Mouse (Mus musculus) 3T3-L1 (cell line): ENCODE measurements around the gene Pgs1.

Experiments
- DNase-seq: peaks from one replicate; pipeline ENCODE4 v3.0.0-alpha.2; 2015; ENCODE audit warnings: low read depth, low spot score

Gene Pgs1

GRCm38 (mm10) chr11:117962228-117963067 is 23.6 kb upstream of the Pgs1 start:
- DNase-seq: peak; percentile 65

- peak; percentile 96 for DNase-seq
Observed at GRCm38 (mm10) chr11:117963091-117963793, 22.9 kb upstream of the Pgs1 start.

- DNase-seq: peak; percentile 73
Observed at GRCm38 (mm10) chr11:117963872-117964271, 22.2 kb upstream of the Pgs1 start.

GRCm38 (mm10) chr11:117964294-117964693 is 21.8 kb upstream of the Pgs1 start:
- DNase-seq: no peak

- no peak for DNase-seq
Observed at GRCm38 (mm10) chr11:117965052-117965451, 21.0 kb upstream of the Pgs1 start.

- DNase-seq: no peak
Observed at GRCm38 (mm10) chr11:117965561-117965981, 20.5 kb upstream of the Pgs1 start.

GRCm38 (mm10) chr11:117966506-117967100 is 19.5 kb upstream of the Pgs1 start:
- no peak for DNase-seq

GRCm38 (mm10) chr11:117967249-117968015 is 18.7 kb upstream of the Pgs1 start:
- no peak for DNase-seq

GRCm38 (mm10) chr11:117968016-117968671 is 17.9 kb upstream of the Pgs1 start:
- DNase-seq: peak; percentile 43

- no peak for DNase-seq
Observed at GRCm38 (mm10) chr11:117968716-117969099, 17.4 kb upstream of the Pgs1 start.

GRCm38 (mm10) chr11:117969100-117969944 is 16.8 kb upstream of the Pgs1 start:
- DNase-seq: peak; percentile 97

GRCm38 (mm10) chr11:117969945-117970872 is 15.9 kb upstream of the Pgs1 start, which contains the start of gene Socs3:
Gene Socs3, minus strand, starts transcription at chr11:117970047.
- peak; percentile 95 for DNase-seq

- DNase-seq: no peak
Observed at GRCm38 (mm10) chr11:117971100-117971499, 15.0 kb upstream of the Pgs1 start.

GRCm38 (mm10) chr11:117971646-117972242 is 14.3 kb upstream of the Pgs1 start:
- DNase-seq: no peak

- no peak for DNase-seq
Observed at GRCm38 (mm10) chr11:117972656-117973558, 13.2 kb upstream of the Pgs1 start.

GRCm38 (mm10) chr11:117973569-117973968 is 12.5 kb upstream of the Pgs1 start:
- no peak for DNase-seq

GRCm38 (mm10) chr11:117974327-117975125 is 11.6 kb upstream of the Pgs1 start:
- DNase-seq: no peak
